Mouse (Mus musculus) heart, embryonic 11.5 days (tissue): ENCODE measurements around the gene Mpzl2. TPM values are rescaled to one million over a fixed set of nuclear protein-coding genes. Genes with fewer than 3 reads are reported as not detected.

Experiments used
- ATAC-seq: fragments of 200-750 bp; cut with Nextera tagmentation; replicated peaks from 2 replicates; pipeline ENCODE4 v1.8.0; 2017; ENCODE audit warnings: moderate library complexity; ENCODE audit not compliant: insufficient number of reproducible peaks, low FRiP score, low TSS enrichment
- H3K27ac ChIP-seq: fragments of 300-500 bp; sonication (generic); 2 replicates; pipeline ENCODE4 v1.5.1; 2014; ENCODE audit warnings: mild to moderate bottlenecking, low read depth, low read length
- H3K27me3 ChIP-seq: fragments of 300-500 bp; sonication (generic); 2 replicates; pipeline ENCODE4 v1.6.1; 2014; ENCODE audit warnings: mild to moderate bottlenecking, low read length, mixed read lengths; ENCODE audit not compliant: control insufficient read depth, insufficient read depth
- H3K36me3 ChIP-seq: fragments of 300-500 bp; sonication (generic); 2 replicates; pipeline ENCODE4 v1.6.1; 2014; ENCODE audit warnings: mild to moderate bottlenecking, low read length, moderate library complexity, mixed read lengths; ENCODE audit not compliant: control insufficient read depth, insufficient read depth
- H3K4me1 ChIP-seq: fragments of 300-500 bp; sonication (generic); 2 replicates; pipeline ENCODE4 v1.6.1; 2014; ENCODE audit warnings: low read length; ENCODE audit not compliant: control insufficient read depth, insufficient read depth
- H3K4me2 ChIP-seq: fragments of 300-500 bp; sonication (generic); 2 replicates; pipeline ENCODE4 v1.6.1; 2014; ENCODE audit warnings: mild to moderate bottlenecking, moderate library complexity
- H3K4me3 ChIP-seq: fragments of 300-500 bp; sonication (generic); 2 replicates; pipeline ENCODE4 v1.5.1; 2014; ENCODE audit warnings: low read depth, low read length
- H3K9ac ChIP-seq: fragments of 300-500 bp; sonication (generic); 2 replicates; pipeline ENCODE4 v1.6.1; 2014; ENCODE audit warnings: mild to moderate bottlenecking, low read depth, low read length, moderate library complexity
- H3K9me3 ChIP-seq: fragments of 300-500 bp; sonication (generic); replicated peaks from 2 replicates; pipeline ENCODE4 v1.6.1; 2016; ENCODE audit warnings: low read length; ENCODE audit not compliant: control insufficient read depth
- WGBS: fragments of 180-500 bp; shearing (Covaris S2); extraction: QIAGEN DNeasy Blood & Tissue Kit; methylation state at CpG from one replicate; pipeline ENCODE4 v1.1.7; 2014; ENCODE audit not compliant: insufficient replicate concordance; 5-methylcytosine and 5-hydroxymethylcytosine counted together
- polyA plus RNA-seq: library from polyadenylated mRNA; unstranded; fragments of >200 nt; fragmentation: Nextera tagmentation; extraction: Ambion mirVana; gene quantifications from 2 replicates; pipeline ENCODE4 v1.2.1, GENCODE M21; 2014

Gene Mpzl2
- polyA plus RNA-seq, 1 experiment from 2014 or later: 1.3 TPM

DNA sequence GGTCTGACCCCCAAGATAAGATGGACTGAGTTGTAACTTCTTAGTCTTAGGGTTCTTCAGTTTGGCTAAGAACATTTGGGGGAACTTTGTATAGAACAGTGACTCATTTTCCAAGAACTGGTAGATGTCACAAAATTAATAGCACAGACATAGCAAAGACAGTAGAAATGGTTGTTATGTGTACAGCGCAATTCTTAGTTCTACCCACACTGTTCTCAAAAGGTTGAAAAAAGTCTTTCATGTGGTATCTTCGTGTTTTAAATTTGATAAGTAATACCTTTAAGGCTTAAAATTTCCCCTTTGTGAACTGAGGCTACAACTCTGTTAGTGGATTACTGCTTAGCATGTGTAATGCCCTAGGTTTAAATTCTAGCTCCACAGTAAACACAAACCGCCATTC is 43.5 kb downstream of the Mpzl2 start:
- no peak for ATAC-seq
- Histone ChIP-seq H3K9ac (no peak overlapping the region), H3K4me3 (no peak overlapping the region), H3K27ac (no peak overlapping the region), H3K27me3 (peaks cover 12% of the 10 kb centered on the region), H3K36me3 (no peaks in the 10 kb centered on the region), H3K9me3 (no peaks in the 10 kb centered on the region), H3K4me1 (no peaks in the 10 kb centered on the region), H3K4me2 (no peak overlapping the region)
- WGBS: 82% methylated on average over 3 of the region's 3 CpGs

DNA sequence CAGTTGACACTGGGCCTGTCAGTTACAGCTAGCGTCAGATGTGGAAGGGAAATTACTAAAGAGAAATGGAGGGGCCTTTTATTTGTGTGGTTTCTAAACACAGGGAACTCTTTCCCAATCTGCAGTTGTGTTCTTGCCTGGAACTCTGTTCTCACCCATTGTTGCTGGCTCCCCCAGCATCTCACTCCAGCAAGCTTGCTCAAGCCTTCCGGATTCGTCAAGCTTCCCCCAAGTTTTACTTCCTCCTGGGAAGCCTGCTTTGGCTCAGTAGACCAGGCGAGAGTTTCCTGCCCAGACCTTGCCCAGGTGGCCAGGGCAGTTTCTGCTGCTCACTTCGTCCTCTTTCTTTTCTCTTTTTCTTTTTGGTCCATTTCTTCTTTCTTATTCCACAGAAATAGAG is 45.0 kb downstream of the Mpzl2 start:
- WGBS: 54% methylated on average over 5 of the region's 5 CpGs
- no peaks in the 10 kb centered on the region for H3K9me3 ChIP-seq
- 0 out of 2 replicates have a peak, but pooled peaks cover 3% of the 10 kb centered on the region for H3K27me3 ChIP-seq
- H3K36me3 ChIP-seq: no peaks in the 10 kb centered on the region
- no peak overlapping the region for H3K4me3 ChIP-seq
- no peak overlapping the region for H3K27ac ChIP-seq
- H3K9ac ChIP-seq: no peak overlapping the region
- no peak overlapping the region for H3K4me2 ChIP-seq
- no peaks in the 10 kb centered on the region for H3K4me1 ChIP-seq
- no peak for ATAC-seq

DNA sequence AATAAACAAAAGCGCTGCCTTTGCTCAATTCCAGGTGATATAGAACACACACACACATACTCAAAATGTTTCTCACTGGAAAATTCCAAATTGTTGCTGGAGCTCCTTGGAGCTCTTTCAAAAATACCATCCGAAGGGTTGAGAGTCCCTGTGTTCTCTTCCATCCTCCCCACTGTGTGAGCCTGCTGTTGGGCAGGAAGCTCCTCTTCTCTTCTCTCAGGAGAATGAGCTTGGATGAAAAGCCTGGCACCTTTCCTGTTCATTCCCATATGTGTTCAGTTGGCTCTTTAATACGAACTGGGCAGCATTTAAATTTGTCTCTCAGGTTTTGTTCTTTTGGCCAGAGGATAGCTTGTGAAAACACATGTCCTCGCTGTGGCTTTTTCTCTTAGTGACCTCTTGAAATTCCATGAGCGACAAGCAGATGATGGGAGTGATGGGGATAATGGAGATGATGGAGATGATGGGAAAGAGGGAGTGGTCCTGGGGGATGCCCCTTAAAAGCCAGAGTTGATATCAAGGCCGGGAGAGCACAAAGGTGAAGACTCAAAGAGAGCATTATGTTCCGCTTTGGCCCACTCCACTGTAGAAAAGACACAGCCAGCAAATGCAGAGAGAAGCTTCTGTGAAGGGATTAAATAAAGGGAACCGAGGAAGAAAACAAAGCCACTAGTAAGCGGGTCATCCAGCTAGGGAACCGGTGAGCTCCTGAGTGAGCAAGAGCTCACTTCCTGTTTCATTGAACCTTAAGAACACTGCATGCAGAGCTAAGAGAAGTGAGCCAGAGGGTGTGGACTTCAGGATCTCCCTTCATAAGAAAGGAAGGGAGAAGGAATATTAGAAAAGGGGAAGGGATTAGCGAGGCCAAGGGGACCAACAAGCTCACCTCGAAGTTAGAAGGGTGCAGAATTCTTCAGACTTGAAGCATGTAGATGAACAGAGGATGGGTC is 46.4 kb downstream of the Mpzl2 start:
- no peaks in the 10 kb centered on the region for H3K9me3 ChIP-seq
- no peak overlapping the region for H3K4me3 ChIP-seq
- 0 out of 2 replicates have a peak, but pooled peaks cover 3% of the 10 kb centered on the region for H3K27me3 ChIP-seq
- no peak overlapping the region for H3K9ac ChIP-seq
- no peaks in the 10 kb centered on the region for H3K4me1 ChIP-seq
- no peak for ATAC-seq
- 68% methylated on average over 12 of the region's 12 CpGs for WGBS
- no peak overlapping the region for H3K4me2 ChIP-seq
- H3K27ac ChIP-seq: no peak overlapping the region
- H3K36me3 ChIP-seq: no peaks in the 10 kb centered on the region

DNA sequence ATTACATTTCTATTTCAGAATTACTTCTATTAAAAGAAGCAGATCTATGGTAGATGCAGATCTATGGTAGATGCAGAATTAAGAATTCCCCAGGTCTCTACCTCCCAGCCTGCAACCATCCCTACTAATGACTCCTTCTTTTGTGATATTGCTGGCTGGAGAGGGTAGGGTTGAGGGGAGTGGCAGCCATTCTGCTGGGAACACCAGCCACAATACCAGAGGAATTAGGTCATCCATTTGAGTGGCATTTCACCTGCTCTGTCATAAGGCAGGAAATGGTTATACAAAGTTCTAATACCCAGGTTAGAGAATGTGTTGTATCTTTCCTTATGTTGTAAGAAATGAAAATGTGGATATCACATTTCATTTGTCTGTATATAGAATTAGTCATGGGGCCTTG is 48.4 kb downstream of the Mpzl2 start:
- Histone ChIP-seq H3K36me3 (no peaks in the 10 kb centered on the region), H3K9ac (no peak overlapping the region), H3K27ac (no peak overlapping the region), H3K9me3 (no peaks in the 10 kb centered on the region), H3K4me3 (no peak overlapping the region), H3K27me3 (0 out of 2 replicates have a peak, but pooled peaks cover 3% of the 10 kb centered on the region), H3K4me1 (peaks cover 2% of the 10 kb centered on the region; the same call in 1 of the 2 replicates), H3K4me2 (no peak overlapping the region)
- no peak for ATAC-seq

DNA sequence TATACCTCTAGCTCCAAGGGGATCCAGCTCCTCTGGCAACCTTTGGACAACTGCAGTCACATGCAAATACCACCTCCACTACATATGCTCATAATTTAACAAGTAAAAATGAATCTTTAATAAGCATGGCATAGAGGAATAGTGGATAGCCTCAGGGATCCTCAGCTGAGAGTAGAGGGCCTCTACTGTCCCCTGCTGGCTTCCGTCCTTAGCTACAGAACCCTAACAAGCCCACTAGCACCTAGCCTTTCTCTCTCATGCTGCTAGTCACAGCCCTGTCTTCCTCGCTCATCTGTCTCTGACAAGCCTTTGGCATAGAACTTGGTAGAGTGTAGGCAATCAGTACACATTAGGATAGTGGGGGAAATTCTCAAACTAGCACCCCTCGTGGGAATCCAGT is 51.2 kb downstream of the Mpzl2 start:
- 0 out of 2 replicates have a peak, but pooled peaks cover 3% of the 10 kb centered on the region for H3K27me3 ChIP-seq
- peaks cover 3% of the 10 kb centered on the region; the same call in 1 of the 2 replicates for H3K4me1 ChIP-seq
- H3K4me3 ChIP-seq: no peak overlapping the region
- no peak overlapping the region for H3K27ac ChIP-seq
- WGBS: 55% methylated on average over 3 of the region's 3 CpGs
- no peak overlapping the region for H3K4me2 ChIP-seq
- no peak for ATAC-seq
- H3K36me3 ChIP-seq: no peaks in the 10 kb centered on the region
- H3K9ac ChIP-seq: no peak overlapping the region
- no peaks in the 10 kb centered on the region for H3K9me3 ChIP-seq

DNA sequence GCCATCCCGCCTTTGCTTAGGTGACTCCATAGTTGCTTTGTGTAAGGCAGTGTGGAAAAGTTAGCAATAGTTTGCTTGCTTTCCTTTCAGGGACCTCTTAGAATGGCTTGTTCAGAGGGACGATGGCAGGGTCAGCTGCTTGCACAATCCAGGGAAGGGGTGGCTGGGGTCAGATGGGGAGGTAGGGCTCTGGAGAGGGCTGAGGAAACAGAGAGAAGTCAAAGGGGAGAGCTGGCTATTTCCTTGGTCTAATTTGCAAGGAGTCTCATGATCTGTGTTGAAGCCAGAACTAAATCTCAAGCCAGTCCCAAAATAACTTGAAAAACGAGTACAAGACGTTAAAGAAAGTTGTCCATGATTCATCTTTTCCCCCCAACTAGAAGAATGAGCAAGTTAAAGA is 53.0 kb downstream of the Mpzl2 start:
- Histone ChIP-seq H3K9me3 (no peaks in the 10 kb centered on the region), H3K4me2 (no peak overlapping the region), H3K36me3 (no peaks in the 10 kb centered on the region), H3K4me3 (no peak overlapping the region), H3K9ac (no peak overlapping the region), H3K4me1 (peaks cover 3% of the 10 kb centered on the region; the same call in 1 of the 2 replicates), H3K27ac (peak overlapping the region; percentile 62; the same call in 1 of the 2 replicates), H3K27me3 (no peaks in the 10 kb centered on the region)
- no peak for ATAC-seq
- 45% methylated on average over 4 of the region's 4 CpGs for whole genome bisulfite sequencing

DNA sequence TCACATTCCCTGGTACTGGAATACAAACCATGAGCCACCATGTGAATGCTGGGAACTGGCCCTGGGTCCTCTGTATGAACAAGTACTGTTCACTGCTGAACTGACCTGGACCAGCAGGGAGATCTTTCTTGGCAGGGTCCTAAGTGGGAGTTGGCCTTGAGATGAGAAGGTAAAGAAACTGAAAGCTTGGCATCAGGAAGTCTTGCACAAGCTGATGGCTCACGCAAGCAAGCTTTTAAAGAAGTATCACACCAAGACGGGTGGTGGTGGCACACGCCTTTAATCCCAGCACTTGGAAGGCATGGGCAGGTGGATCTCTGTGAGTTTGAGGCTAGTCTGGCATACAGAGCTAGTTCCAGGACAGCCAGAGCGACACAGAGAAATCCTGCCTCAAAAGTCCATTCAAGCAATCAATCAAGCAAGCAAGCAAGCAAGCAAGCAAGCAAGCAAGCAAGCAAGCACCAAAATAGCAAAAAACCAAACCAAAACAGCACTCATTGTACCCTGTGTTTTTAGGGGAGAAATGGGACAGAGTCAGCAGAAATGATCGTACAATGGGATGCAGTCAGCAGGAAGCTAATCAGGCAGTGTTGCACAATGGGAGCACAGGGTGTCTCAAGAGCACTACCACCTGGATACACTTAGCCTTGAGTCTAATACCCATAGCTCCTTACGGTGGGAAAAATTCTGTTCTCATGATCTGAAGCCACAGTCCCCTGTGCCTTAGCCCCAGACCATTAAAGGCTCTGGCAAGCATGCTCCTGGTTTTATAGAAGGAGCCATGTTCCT is 55.7 kb downstream of the Mpzl2 start:
- H3K36me3 ChIP-seq: no peaks in the 10 kb centered on the region
- ATAC-seq: no peak
- no peak overlapping the region for H3K4me3 ChIP-seq
- no peak overlapping the region for H3K4me2 ChIP-seq
- 80% methylated on average over 6 of the region's 6 CpGs for WGBS
- no peaks in the 10 kb centered on the region for H3K9me3 ChIP-seq
- H3K27ac ChIP-seq: no peak overlapping the region
- H3K27me3 ChIP-seq: no peaks in the 10 kb centered on the region
- peaks cover 3% of the 10 kb centered on the region; the same call in 1 of the 2 replicates for H3K4me1 ChIP-seq
- no peak overlapping the region for H3K9ac ChIP-seq

DNA sequence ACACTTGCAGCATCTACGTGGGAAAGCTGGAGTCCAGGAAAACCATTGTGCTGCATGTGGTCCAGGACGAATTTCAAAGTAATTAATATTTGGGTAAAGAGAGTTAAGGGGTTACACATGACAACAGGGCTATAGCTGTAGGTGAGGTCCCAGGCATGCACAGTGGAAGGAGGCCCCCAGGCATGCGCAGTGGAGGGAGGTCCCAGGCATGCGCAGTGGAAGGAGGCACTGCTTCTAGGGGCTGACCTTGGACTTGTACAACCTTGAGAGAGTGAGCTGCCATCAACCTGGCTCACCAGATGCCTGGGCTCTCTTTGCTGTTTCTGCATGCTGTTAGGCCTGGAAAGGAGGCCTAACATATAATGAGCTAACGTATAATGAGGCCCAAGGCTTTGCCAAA is 58.3 kb downstream of the Mpzl2 start:
- no peak overlapping the region for H3K9ac ChIP-seq
- H3K9me3 ChIP-seq: no peaks in the 10 kb centered on the region
- no peak overlapping the region for H3K4me2 ChIP-seq
- H3K4me3 ChIP-seq: no peak overlapping the region
- no peaks in the 10 kb centered on the region for H3K27me3 ChIP-seq
- no peak for ATAC-seq
- H3K4me1 ChIP-seq: peaks cover 3% of the 10 kb centered on the region
- WGBS: 74% methylated on average over 5 of the region's 5 CpGs
- H3K36me3 ChIP-seq: no peaks in the 10 kb centered on the region
- no peak overlapping the region for H3K27ac ChIP-seq
